Mouse (Mus musculus): ENCODE data around the gene Mthfd1l.

- no peak for TF ChIP-seq POLR2A (IDR thresholded peaks at IDR 0.05; ENCODE audit: low read depth, low read length)
- TF ChIP-seq CTCF (IDR thresholded peaks at IDR 0.05; ENCODE audit: extremely low read depth, insufficient read depth, insufficient read length, insufficient replicate concordance), result no peak
These were observed 110.7 kb downstream of the Mthfd1l start for GRCm38 (mm10) chr10:4083609-4084008.
